Mouse (Mus musculus) small intestine, adult 2 months (tissue): ENCODE measurements around the gene Slc25a47. TPM values are rescaled to one million over a fixed set of nuclear protein-coding genes. Genes with fewer than 3 reads are reported as not detected.

Source experiments
- H3K27ac ChIP-seq: fragments of 200-500 bp; 2 replicates; pipeline ENCODE4 v1.5.1; 2012; ENCODE audit warnings: low read depth, low read length, control low read depth, inconsistent platforms; ENCODE audit not compliant: insufficient read depth
- H3K27me3 ChIP-seq: fragments of 200-500 bp; 2 replicates; pipeline ENCODE4 v1.6.1; 2012; ENCODE audit warnings: mild to moderate bottlenecking, moderate library complexity, low read length, inconsistent platforms; ENCODE audit not compliant: control insufficient read depth, insufficient read depth
- H3K36me3 ChIP-seq: fragments of 200-500 bp; 2 replicates; pipeline ENCODE4 v1.6.1; 2012; ENCODE audit warnings: mild to moderate bottlenecking, low read length, control low read depth, inconsistent platforms; ENCODE audit not compliant: control insufficient read depth, insufficient read depth
- H3K4me1 ChIP-seq: fragments of 200-500 bp; 2 replicates; pipeline ENCODE4 v1.6.1; 2012; ENCODE audit warnings: low read length, inconsistent platforms, mixed read lengths; ENCODE audit not compliant: control insufficient read depth, insufficient read depth, insufficient read length
- H3K4me3 ChIP-seq: fragments of 200-500 bp; 2 replicates; pipeline ENCODE4 v1.5.1; 2012; ENCODE audit warnings: low read depth, mild to moderate bottlenecking, control low read depth, inconsistent platforms, low read length, moderate library complexity
- CTCF ChIP-seq: fragments of 200-500 bp; IDR thresholded peaks from 2 replicates; pipeline ENCODE4 v1.5.1; 2012; ENCODE audit warnings: low read depth, mild to moderate bottlenecking, control low read depth, inconsistent platforms, low read length, moderate library complexity, mixed read lengths; ENCODE audit not compliant: insufficient replicate concordance, insufficient read length; ENCODE audit errors: extremely low read depth
- POLR2A ChIP-seq: fragments of 200-500 bp; IDR thresholded peaks from 2 replicates; pipeline ENCODE4 v1.6.1; 2012; ENCODE audit warnings: low read depth, mild to moderate bottlenecking, control low read depth, inconsistent platforms, low read length, moderate library complexity
- WGBS: fragments of 180-500 bp; shearing (Covaris S2); methylation state at CpG from one replicate; pipeline ENCODE4 v1.1.7; 2018; 5-methylcytosine and 5-hydroxymethylcytosine counted together
- polyA plus RNA-seq: library from polyadenylated mRNA; depleted of rRNA; stranded (reverse); fragments of >200 nt; gene quantifications from 2 replicates; pipeline ENCODE4 v1.2.3, GENCODE M21; 2012

The Slc25a47 gene
- polyA plus RNA-seq, 1 experiment: 7.9 TPM

DNA sequence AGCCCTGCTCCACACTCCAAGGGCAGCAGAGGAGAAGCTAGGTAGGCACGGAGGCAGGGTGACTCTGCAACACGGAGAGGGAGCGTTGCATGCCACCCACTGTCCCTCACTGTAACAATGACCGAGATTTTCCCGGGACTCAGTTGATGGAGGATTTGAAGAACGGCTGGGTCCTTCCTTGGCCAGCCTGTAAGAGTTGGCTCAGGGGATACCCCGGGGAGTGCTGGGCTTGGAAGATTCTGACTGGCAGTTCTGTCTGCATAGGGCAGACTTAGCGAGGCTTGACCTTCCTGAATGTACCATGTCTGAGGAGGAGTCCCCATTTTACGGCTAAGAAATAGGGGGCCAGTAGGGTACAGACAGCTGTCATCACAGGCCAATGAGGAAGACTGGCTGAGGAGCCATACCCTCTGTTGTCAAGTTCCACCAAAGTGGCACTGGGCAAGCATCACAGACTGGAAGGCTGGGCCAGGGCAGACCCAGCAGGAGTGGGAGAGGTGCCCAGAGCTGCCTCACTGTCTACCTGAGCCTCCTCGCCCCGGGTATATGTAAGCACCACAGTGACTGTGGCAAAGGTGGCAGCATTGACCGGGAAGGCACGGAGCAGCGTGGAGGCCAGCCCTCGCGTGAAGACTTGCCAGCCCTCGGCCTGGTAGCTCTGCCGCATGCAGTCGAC is 9.4 kb upstream of the Slc25a47 start:
- no peak for TF ChIP-seq CTCF
- no peak for TF ChIP-seq POLR2A
- H3K27me3 ChIP-seq: no peaks in the 10 kb centered on the region
- no peaks in the 10 kb centered on the region for H3K36me3 ChIP-seq
- H3K27ac ChIP-seq: no peak overlapping the region
- no peak overlapping the region for H3K4me3 ChIP-seq
- peaks cover 15% of the 10 kb centered on the region for H3K4me1 ChIP-seq
- 95% methylated on average over 19 of the region's 19 CpGs for WGBS

DNA sequence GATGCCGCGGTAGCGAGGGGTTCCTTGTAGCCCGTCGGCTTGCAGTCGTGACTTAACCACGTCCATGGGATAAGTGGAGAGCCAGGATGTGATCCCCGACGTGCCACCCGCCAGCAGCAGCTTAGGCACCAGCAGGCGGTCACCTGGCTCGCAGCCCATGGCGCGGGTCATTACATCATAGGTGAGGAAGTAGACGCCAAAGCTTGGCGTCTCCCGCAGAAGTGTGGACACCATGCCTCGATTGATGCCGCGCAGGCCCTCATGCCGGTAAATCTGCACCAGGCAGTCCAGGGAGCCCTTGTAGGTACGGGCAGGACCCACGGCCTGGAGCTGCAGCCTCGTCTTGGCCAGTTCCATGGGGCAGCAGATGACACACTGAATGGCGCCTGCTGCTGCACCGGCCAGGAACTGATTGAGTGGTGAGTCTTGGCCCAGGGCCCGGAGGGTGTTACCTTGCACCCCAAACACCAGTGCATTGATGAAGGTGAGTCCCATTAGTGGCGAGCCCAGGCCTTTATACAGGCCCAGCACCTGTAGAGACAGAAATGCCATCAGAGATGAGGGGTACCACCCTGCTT is 8.8 kb upstream of the Slc25a47 start:
- Histone ChIP-seq H3K27ac (no peak overlapping the region), H3K4me3 (no peak overlapping the region), H3K36me3 (no peaks in the 10 kb centered on the region), H3K4me1 (peaks cover 15% of the 10 kb centered on the region), H3K27me3 (no peaks in the 10 kb centered on the region)
- WGBS: 79% methylated on average over 28 of the region's 28 CpGs
- no peak for TF ChIP-seq CTCF
- no peak for TF ChIP-seq POLR2A

DNA sequence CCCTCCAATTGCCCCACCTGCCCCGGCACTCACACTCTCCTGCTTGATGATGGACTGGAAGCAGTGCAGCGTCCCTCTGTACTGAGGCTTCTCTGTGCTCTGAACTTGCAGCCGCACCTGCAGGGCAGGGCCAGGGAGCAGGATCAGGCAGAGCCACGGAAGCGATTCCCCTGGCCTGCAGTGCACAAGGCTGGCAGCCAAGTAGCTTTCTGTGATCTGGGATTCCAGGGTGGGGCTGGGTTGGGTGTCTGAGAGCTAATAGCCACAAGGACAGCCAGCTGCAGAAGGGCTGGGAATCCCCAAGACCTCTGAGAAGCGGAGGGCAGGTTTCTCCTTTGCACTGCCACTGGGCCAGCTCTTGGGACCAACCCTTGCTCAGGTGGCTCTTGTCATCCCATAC is 8.2 kb upstream of the Slc25a47 start:
- WGBS: 37% methylated on average over 6 of the region's 6 CpGs
- Histone ChIP-seq H3K4me3 (no peak overlapping the region), H3K36me3 (no peaks in the 10 kb centered on the region), H3K27ac (no peak overlapping the region), H3K4me1 (peaks cover 15% of the 10 kb centered on the region), H3K27me3 (no peaks in the 10 kb centered on the region)
- TF ChIP-seq CTCF (no peak), POLR2A (no peak)

DNA sequence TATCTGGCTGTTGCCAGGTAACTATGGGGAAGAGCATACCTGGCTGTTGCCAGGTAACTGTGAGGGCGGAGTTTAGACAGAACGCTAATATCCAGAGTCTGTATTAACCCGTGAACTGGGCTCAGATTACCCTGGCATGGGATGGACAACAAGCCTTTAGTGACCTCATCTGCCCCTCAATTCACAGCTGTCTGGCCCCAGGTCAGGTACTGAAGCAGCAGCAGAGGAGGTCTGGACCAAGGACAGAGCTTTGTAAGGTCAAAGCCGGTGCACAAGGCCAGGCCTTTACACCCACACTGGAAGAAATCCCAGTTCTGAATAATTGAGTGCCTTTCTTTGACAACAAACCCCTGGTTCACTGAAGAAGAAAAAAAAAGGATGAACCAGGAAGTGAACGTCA is 6.2 kb upstream of the Slc25a47 start:
- no peak for TF ChIP-seq POLR2A
- TF ChIP-seq CTCF: no peak
- Histone ChIP-seq H3K4me1 (peaks cover 16% of the 10 kb centered on the region), H3K27me3 (no peaks in the 10 kb centered on the region), H3K4me3 (no peak overlapping the region), H3K27ac (no peak overlapping the region), H3K36me3 (no peaks in the 10 kb centered on the region)
- WGBS: 55% methylated on average over 5 of the region's 5 CpGs

- no peak for TF ChIP-seq POLR2A
- TF ChIP-seq CTCF: no peak
- 82% methylated on average over 6 of the region's 6 CpGs for WGBS
Measured at GRCm38 (mm10) chr12:108830358-108830757, 5.5 kb upstream of the Slc25a47 start.

GRCm38 (mm10) chr12:108831966-108832643 is 3.7 kb upstream of the Slc25a47 start:
- Histone ChIP-seq H3K4me3 (no peak overlapping the region), H3K27ac (no peak overlapping the region), H3K27me3 (no peaks in the 10 kb centered on the region), H3K4me1 (peaks cover 24% of the 10 kb centered on the region), H3K36me3 (no peaks in the 10 kb centered on the region)
- WGBS: 71% methylated on average over 9 of the region's 9 CpGs
- TF ChIP-seq POLR2A (no peak), CTCF (no peak)

More at GRCm38 (mm10) chr12:108830358-108830757, 5.5 kb upstream of the Slc25a47 start:
- no peak overlapping the region for H3K27ac ChIP-seq
- no peak overlapping the region for H3K4me3 ChIP-seq
- H3K4me1 ChIP-seq: peaks cover 21% of the 10 kb centered on the region
- no peaks in the 10 kb centered on the region for H3K36me3 ChIP-seq
- H3K27me3 ChIP-seq: no peaks in the 10 kb centered on the region

DNA sequence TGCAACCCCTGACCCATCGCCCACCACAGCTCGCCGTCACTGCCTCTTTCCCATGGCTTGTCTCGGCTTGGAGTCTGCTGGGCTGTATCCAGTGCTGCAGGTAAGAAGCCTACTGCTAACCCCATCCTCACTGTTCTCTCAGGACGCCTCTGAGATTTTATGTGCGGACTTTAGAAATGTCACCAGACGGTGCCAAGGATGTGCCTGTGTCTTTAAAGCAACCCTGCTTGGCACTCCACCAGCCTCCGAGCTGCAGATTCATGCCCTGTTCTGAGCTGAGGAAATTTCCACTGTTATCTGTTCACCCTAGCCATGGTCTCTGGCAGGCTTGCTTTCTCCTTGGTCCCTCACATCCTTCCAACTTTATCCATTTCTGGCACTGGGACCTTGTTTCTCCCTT is 3.0 kb upstream of the Slc25a47 start:
- no peak for TF ChIP-seq CTCF
- no peak for TF ChIP-seq POLR2A
- Histone ChIP-seq H3K27me3 (no peaks in the 10 kb centered on the region), H3K4me3 (no peak overlapping the region), H3K36me3 (no peaks in the 10 kb centered on the region), H3K4me1 (peaks cover 26% of the 10 kb centered on the region), H3K27ac (no peak overlapping the region)
- WGBS: 90% methylated on average over 8 of the region's 8 CpGs
